Mouse (Mus musculus) forebrain, embryonic 13.5 days (tissue): ENCODE measurements around the gene Skor1. TPM values are rescaled to one million over a fixed set of nuclear protein-coding genes. Genes with fewer than 3 reads are reported as not detected.

Source experiments
- ATAC-seq: fragments of 200-750 bp; cut with Nextera tagmentation; 2 replicates; pipeline ENCODE4 v1.8.0; 2017
- H3K27ac ChIP-seq: fragments of 300-500 bp; sonication (generic); 2 replicates; pipeline ENCODE4 v1.5.1; 2015; ENCODE audit warnings: inconsistent platforms, mild to moderate bottlenecking, moderate library complexity
- H3K27me3 ChIP-seq: fragments of 300-500 bp; sonication (generic); 2 replicates; pipeline ENCODE4 v1.6.1; 2015; ENCODE audit warnings: mild to moderate bottlenecking, inconsistent platforms
- H3K36me3 ChIP-seq: fragments of 300-500 bp; sonication (generic); 2 replicates; pipeline ENCODE4 v1.6.1; 2015; ENCODE audit warnings: mild to moderate bottlenecking, inconsistent platforms; ENCODE audit not compliant: poor library complexity, severe bottlenecking
- H3K4me1 ChIP-seq: fragments of 300-500 bp; sonication (generic); 2 replicates; pipeline ENCODE4 v1.6.1; 2015; ENCODE audit warnings: inconsistent platforms
- H3K4me2 ChIP-seq: fragments of 300-500 bp; sonication (generic); 2 replicates; pipeline ENCODE4 v1.6.1; 2015; ENCODE audit warnings: inconsistent platforms, mild to moderate bottlenecking, moderate library complexity
- H3K4me3 ChIP-seq: fragments of 300-500 bp; sonication (generic); 2 replicates; pipeline ENCODE4 v1.5.1; 2015; ENCODE audit warnings: mild to moderate bottlenecking, inconsistent platforms
- H3K9ac ChIP-seq: fragments of 300-500 bp; sonication (generic); 2 replicates; pipeline ENCODE4 v1.6.1; 2015; ENCODE audit warnings: mild to moderate bottlenecking, inconsistent platforms
- H3K9me3 ChIP-seq: fragments of 300-500 bp; sonication (generic); replicated peaks from 2 replicates; pipeline ENCODE4 v1.6.1; 2016; ENCODE audit warnings: inconsistent platforms
- WGBS: fragments of 180-500 bp; shearing (Covaris S2); methylation state at CpG from one replicate; pipeline ENCODE4 v1.1.7; 2015; 5-methylcytosine and 5-hydroxymethylcytosine counted together
- polyA plus RNA-seq: library from polyadenylated mRNA; unstranded; fragments of >200 nt; fragmentation: Nextera tagmentation; extraction: Ambion mirVana; gene quantifications from 2 replicates; pipeline ENCODE4 v1.2.1, GENCODE M21; 2015

The Skor1 gene
- polyA plus RNA-seq, 1 experiment from 2014 or later = 0.28 TPM

DNA sequence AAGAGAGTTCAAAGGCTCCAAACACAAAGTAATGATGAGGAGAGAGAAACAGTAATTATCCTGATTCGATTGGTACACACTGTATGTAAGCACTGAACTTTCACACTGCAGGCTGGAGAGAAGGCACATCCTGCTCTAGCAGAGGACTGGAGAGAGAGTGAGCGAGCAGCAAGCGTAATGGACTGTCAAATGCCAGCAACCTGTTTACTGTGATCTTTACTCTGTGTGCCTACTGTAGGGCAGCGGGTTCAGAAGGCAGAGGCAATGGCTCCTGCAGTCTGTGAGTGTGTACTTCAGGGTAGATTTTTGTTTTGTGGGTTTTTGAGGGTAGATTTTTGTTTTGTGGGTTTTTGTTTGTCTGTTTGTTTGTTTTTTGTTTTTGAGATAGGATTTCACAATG, 49.9 kb downstream of the Skor1 start:
- Histone ChIP-seq H3K9ac (no peak overlapping the region), H3K27ac (no peak overlapping the region), H3K36me3 (no peaks in the 10 kb centered on the region), H3K4me3 (no peak overlapping the region), H3K4me1 (no peaks in the 10 kb centered on the region), H3K4me2 (no peak overlapping the region), H3K9me3 (0 out of 2 replicates have a peak, but pooled peaks cover 3% of the 10 kb centered on the region), H3K27me3 (no peaks in the 10 kb centered on the region)
- WGBS = 80% methylated on average over 4 of the region's 4 CpGs
- no peak for ATAC-seq

DNA sequence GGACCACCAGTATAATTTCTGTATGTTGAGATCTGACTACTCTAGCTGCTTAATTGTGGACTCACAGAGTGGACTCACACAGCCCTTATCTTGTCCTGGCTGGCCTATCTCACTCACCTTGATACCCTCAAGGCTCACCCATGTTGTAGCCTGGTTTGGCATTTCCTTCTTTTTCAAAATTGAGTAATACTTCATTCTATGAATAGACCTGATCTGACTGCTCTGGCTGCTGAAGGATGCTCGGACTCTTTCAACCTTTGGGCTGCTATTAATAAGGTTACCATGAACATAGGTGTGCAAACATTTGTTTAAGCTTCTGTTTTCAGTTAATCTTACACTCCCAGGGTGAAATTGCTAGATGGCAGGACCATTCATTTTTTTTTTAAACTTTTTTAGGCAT, 51.6 kb downstream of the Skor1 start:
- 89% methylated on average over 1 of the region's 1 CpGs for WGBS
- Histone ChIP-seq H3K27me3 (no peaks in the 10 kb centered on the region), H3K27ac (no peak overlapping the region), H3K9me3 (0 out of 2 replicates have a peak, but pooled peaks cover 3% of the 10 kb centered on the region), H3K4me1 (peaks cover 9% of the 10 kb centered on the region), H3K4me2 (no peak overlapping the region), H3K4me3 (no peak overlapping the region), H3K9ac (no peak overlapping the region), H3K36me3 (no peaks in the 10 kb centered on the region)
- ATAC-seq = no peak

DNA sequence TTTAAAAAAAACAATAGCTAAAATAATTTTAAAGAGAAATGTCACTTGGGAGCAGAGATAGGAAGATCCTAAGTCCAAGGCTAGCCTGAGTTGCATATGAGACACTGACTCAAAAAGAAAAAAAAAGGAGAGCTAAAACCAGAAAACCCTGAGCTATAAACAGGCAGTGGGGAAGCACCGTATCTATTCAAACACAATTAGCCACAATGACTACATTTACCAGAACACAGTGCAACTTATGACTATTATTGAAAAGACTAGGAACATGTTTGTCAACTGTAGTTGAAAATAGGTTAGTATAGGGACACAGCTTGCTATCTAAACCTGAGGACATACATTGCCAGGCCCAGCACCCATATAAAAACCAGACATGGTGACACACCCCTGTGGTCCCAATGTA, 54.7 kb downstream of the Skor1 start:
- Histone ChIP-seq H3K4me1 (peaks cover 30% of the 10 kb centered on the region), H3K4me3 (no peak overlapping the region), H3K27me3 (no peaks in the 10 kb centered on the region), H3K4me2 (no peak overlapping the region), H3K27ac (no peak overlapping the region), H3K36me3 (no peaks in the 10 kb centered on the region), H3K9me3 (no peaks in the 10 kb centered on the region), H3K9ac (no peak overlapping the region)
- ATAC-seq = no peak
- WGBS = 90% methylated on average over 1 of the region's 1 CpGs

DNA sequence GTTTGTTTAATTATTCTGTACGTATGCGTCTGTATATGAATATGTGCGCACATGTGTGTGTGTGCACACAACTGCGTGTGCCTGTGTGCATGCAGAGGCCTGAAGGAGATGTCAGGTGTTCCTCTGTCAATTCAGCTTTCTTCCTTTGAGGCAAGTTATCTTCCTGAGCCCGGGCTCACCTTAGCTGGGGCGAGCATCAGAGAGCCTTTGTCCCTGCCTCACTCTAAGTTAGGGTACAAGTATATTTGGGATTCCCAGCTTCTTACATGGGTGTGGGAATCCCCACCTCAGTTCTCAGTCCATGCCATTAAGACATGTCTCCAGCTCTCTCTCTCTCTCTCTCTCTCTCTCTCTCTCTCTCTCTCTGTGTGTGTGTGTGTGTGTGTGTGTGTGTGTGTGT, 56.2 kb downstream of the Skor1 start:
- H3K27ac ChIP-seq = peak overlapping the region; percentile 75
- peak overlapping the region; percentile 58 for H3K4me2 ChIP-seq
- no peaks in the 10 kb centered on the region for H3K27me3 ChIP-seq
- ATAC-seq = peak; percentile 36; the same call in 1 of the 2 replicates
- H3K4me1 ChIP-seq = peaks cover 30% of the 10 kb centered on the region
- peak overlapping the region; percentile 51 for H3K9ac ChIP-seq
- H3K36me3 ChIP-seq = no peaks in the 10 kb centered on the region
- WGBS = 2% methylated on average over 6 of the region's 6 CpGs
- peak overlapping the region; percentile 28 for H3K4me3 ChIP-seq
- no peaks in the 10 kb centered on the region for H3K9me3 ChIP-seq

DNA sequence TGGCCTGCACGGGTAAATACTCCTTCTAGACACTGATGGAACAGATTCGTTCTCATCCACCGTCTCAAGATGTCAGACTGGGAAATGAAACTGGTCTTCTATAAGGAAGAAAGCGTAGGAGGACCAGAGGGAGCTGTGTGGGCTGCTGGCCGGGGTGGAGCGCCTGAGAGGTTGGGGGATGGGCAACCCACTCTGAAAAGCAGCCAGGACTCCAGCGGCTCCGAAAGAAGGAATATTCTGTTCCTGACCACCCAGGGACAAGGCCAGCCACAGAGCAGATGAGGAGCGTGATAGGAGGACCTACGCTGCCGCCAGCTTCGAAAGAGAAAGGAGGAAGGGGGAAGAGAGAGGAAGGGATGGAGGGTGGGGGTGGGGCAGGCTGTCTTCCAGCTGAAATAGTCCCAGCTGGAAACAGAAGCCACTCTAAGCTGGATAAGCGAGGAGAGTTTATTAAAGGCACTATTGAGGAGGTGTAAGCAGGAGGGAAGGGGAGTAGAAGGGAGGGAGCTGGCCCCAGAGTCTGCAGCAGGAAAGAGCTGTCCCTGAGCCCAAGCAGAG, 56.7 kb downstream of the Skor1 start:
- peak overlapping the region; percentile 51 for H3K9ac ChIP-seq
- H3K4me2 ChIP-seq = peak overlapping the region; percentile 58
- peak; percentile 84 for ATAC-seq
- 2% methylated on average over 13 of the region's 13 CpGs for WGBS
- peaks cover 30% of the 10 kb centered on the region for H3K4me1 ChIP-seq
- H3K27me3 ChIP-seq = no peaks in the 10 kb centered on the region
- no peaks in the 10 kb centered on the region for H3K36me3 ChIP-seq
- no peaks in the 10 kb centered on the region for H3K9me3 ChIP-seq
- H3K27ac ChIP-seq = peak overlapping the region; percentile 75
- peak overlapping the region; percentile 28 for H3K4me3 ChIP-seq

DNA sequence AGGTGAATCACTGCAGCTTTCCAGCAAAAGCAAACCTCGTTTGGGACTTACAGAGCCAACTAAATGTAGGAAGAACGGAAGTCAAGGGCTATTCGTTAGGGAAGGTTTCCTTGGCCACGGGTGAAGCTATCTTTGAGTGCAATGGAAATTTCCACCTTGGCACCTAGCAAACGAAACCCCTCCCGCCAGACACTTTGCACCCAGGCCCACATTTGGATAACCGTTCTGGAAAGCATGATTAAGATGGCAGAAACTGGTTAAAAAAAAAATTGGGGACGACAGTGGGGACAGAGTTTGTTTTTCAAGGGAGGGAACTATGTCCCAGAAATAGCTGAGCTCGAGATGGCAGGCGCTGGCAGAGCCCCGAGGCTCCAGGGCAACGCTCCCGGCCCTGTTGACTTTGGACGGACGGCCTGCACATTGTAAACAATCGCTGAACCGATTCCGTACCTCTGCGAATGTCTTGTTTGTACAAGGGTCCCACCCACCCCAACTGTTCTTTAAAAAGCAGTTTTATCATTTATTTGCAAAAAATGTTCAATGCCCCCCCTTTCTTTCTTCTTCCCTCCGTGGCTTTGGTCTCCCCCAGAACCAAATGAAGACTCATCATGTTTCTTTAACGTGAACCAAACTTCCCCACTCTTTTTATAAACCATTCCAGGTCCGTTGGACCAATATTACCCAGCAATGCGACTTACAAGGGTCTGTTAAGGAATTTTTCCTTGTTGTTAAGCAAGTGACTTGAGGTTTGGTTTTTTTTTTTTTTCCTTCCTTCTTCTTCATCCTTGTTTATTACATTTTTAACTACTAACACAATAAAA, 57.5 kb downstream of the Skor1 start:
- Histone ChIP-seq H3K27ac (peak overlapping the region; percentile 75; the same call in 1 of the 2 replicates), H3K4me3 (no peak overlapping the region), H3K4me2 (peak overlapping the region; percentile 58), H3K27me3 (no peaks in the 10 kb centered on the region), H3K36me3 (no peaks in the 10 kb centered on the region), H3K9me3 (no peaks in the 10 kb centered on the region), H3K9ac (peak overlapping the region; percentile 51; the same call in 1 of the 2 replicates), H3K4me1 (peaks cover 30% of the 10 kb centered on the region)
- ATAC-seq = no peak
- 14% methylated on average over 23 of the region's 23 CpGs for WGBS

DNA sequence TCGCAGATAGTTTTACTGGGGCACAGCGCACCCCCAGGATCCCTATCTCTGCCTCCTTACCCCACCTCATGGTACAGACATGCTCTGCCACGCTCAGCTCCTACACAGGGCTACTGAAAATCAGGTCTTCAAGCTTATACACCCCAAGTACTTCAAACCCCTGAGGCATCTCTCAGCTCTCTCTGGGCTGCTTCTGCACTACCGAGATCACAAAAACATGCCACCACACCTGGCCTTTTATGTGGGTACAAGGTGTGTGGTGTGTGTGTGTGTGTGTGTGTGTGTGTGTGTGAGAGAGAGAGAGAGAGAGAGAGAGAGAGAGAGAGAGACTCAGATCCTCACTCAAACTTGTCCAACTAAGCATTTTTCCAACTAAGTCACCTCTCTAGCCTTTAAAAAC, 59.6 kb downstream of the Skor1 start:
- Histone ChIP-seq H3K4me1 (peaks cover 30% of the 10 kb centered on the region), H3K27me3 (no peaks in the 10 kb centered on the region), H3K36me3 (no peaks in the 10 kb centered on the region), H3K4me2 (no peak overlapping the region), H3K4me3 (no peak overlapping the region), H3K27ac (no peak overlapping the region), H3K9me3 (no peaks in the 10 kb centered on the region), H3K9ac (no peak overlapping the region)
- WGBS = 92% methylated on average over 4 of the region's 4 CpGs
- ATAC-seq = no peak

Other genes starting within 250 kb of the Skor1 start
- gene Pias1, start 161.0 kb downstream of the Skor1 start, polyA plus RNA-seq = 57.1 and 62.7 TPM in 2 replicates
- 33.9 and 38.0 TPM in 2 replicates for gene Map2k5, start 228.9 kb upstream of the Skor1 start, polyA plus RNA-seq